Mouse (Mus musculus): ENCODE results near the gene Sipa1l2.
A peak's percentile ranks its signal among the peaks of the same experiment; 100 is the strongest.

Gene Sipa1l2

GRCm38 (mm10) chr8:125569533-125570365 lies at the start of gene Sipa1l2:
Sipa1l2 (minus strand) TSS chr8:125569808.
- peak; percentile 96 to 98 for DNase-seq

- peak; percentile 56 to 70 for DNase-seq
These were observed 49.1 kb upstream of the Sipa1l2 start for GRCm38 (mm10) chr8:125618543-125619335.

- DNase-seq = no peak
These were observed 47.3 kb upstream of the Sipa1l2 start for GRCm38 (mm10) chr8:125616935-125617334.

- no peak for DNase-seq
These were observed 46.4 kb upstream of the Sipa1l2 start for GRCm38 (mm10) chr8:125616039-125616438.

DNA sequence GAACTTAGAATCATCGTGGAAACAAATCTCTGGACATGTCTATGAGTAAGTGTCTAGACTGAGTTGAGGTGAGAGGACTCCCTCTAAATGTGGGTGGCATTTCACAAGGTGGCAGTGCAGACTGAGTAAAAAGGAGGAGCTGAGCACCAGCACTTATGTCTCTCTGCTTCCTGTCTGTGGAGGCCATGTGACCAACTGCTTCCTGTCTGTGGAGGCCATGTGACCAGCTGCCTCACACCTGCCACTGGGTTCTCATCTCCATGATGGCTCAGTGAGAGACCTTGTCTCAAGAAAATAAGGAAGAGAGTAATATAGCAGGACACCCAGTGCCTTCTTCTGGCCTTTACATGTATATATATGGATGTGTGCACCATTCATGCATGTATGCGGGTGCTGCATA lies 43.9 kb upstream of the Sipa1l2 start:
- no peak for DNase-seq

DNA sequence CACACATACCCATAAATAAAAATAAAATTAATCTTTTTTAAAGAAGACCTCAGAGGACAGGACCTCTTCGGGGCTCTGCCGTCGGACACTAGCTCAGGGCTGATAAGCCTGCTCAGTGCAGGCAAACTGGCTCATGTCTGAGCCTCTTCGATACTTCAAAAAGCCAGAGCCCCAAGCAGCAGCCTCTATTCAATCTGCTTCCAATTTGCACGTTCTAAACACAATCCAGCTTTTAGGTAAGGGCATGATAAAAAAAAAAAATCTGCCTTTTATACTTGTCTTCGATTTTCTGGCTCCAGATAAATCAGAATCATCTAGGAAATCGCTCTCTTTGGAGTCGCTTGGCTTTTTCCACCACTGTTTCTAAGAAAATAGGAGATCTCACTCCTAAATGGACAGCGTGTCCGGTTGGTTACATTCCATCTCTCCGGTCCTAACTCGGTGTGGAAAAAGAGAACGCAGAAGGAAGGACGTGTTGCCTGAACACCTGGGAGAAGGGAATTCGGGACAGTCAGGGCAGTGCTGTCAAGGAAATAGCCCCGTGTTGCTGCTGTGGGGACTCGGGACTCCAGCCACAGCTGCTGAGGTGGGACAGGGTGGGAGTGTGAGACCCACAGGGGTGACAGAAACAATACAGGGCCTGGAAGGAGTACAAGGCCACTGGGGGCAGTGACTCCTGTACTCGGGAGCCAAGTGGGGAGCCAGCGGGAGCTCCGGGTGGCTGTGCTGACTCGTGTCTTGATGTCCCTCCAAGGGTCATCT lies 42.4 kb upstream of the Sipa1l2 start:
- no peak for DNase-seq

DNA sequence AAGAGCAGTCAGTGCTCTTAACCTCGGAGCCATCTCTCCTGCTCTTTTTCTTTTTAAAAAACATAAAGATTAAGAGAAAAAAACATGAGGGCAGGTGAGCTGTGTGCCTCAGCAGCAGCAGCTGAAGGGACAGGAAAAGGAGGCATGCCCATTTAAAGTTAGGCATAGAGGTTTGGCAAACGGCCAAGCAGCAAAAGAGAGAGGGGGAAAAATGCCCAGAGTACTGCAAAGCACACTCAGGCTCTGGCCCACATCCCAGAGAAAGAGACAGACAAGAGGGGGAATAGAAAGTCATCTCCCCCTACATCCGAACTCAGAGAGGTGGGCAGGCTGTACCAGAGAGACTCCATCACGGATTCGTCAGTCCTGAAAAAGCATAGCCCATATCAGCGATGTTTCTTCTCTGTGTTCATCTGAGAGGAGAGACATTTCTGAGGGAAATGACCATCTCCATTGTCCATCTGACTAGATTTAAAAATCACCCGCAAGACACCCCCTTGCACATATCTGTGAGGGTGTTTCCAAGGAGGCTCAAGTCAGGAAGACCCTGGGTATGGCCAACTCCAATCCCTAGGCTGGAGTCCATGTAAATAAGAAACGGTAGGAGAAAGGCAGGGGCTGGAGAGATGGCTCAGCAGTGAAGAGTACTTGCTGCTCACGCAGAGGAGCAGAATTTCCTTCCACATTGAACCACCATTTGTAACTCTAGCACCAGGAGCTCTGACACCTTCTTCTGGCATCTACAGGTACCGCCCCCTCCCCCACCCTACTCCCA lies 41.6 kb upstream of the Sipa1l2 start:
- no peak for DNase-seq

- peak in 1 of 2 experiments; percentile 29 for DNase-seq
These were observed 40.1 kb upstream of the Sipa1l2 start for GRCm38 (mm10) chr8:125609737-125610136.

DNA sequence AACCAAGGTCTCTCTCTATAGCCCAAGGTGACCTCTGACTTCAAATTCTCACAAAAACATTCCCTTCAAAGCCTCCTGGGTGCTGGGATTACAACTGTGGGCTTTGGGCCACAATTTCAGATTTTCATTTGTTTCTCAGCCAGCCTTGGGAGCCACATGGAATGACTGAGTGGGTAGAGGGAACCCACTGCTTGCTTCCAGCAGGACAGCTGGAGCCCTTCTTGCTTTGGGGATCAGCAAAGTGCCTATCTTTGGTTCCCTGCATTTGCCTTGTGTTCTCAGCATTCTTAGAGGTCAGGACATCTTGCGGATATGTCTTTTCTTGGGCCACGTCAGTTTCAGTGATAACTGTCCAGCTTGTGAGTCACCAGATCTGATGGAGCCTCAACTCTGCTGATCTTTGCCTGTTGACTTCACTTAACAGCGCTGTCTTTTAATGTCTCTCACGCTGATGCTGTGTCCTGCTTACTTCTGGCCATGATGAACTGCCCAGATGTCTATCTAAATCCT lies 38.2 kb upstream of the Sipa1l2 start:
- no peak for DNase-seq

GRCm38 (mm10) chr8:125606937-125607336 lies 37.3 kb upstream of the Sipa1l2 start:
- DNase-seq = no peak

GRCm38 (mm10) chr8:125604817-125605512 lies 35.4 kb upstream of the Sipa1l2 start:
- no peak for DNase-seq

- no peak for DNase-seq
These were observed 34.7 kb upstream of the Sipa1l2 start for GRCm38 (mm10) chr8:125604213-125604816.

- no peak for DNase-seq
These were observed 33.8 kb upstream of the Sipa1l2 start for GRCm38 (mm10) chr8:125603312-125603840.

- no peak for DNase-seq
These were observed 30.6 kb upstream of the Sipa1l2 start for GRCm38 (mm10) chr8:125600033-125600686.

GRCm38 (mm10) chr8:125595571-125596508 lies 26.2 kb upstream of the Sipa1l2 start:
- peak; percentile 24 to 48 for DNase-seq

DNA sequence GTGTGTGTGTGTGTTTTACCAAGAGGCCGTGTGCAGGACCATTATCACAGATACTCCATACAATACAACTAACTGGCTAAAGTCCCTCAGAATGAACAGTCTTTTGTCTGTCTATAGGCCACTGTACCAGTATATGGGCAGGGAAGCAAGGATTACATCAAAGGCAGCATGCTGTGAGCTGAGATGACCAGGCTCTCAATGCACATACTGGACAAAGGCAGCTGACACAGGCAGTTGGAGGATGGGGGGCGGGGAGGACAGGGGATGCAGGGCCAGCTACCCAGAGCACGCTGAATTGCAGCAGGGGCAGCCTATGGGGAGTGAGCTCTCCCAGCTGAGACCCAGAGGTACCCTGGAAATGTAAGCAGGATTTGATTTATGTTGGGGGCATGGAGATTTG lies 20.8 kb upstream of the Sipa1l2 start:
- no peak for DNase-seq

DNA sequence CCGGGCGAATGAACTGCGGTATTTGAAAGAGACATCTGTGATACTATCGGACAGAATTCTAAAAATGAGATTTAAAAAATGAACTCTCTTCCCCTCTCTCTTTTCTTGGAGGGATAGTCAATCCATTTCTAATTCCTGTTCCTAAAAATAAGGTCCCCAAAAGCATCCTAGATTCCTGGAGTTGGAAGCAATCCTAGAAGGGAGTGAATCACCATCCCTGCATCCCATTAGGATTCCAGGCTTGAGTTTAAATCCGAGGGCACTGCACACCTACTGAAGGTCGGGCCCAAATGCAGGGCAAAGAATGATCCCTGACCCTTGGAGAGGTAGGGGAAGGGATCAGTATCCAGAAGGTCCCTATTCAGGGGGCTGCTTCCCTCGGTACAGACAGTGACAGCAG lies 17.0 kb upstream of the Sipa1l2 start:
- DNase-seq = no peak

DNA sequence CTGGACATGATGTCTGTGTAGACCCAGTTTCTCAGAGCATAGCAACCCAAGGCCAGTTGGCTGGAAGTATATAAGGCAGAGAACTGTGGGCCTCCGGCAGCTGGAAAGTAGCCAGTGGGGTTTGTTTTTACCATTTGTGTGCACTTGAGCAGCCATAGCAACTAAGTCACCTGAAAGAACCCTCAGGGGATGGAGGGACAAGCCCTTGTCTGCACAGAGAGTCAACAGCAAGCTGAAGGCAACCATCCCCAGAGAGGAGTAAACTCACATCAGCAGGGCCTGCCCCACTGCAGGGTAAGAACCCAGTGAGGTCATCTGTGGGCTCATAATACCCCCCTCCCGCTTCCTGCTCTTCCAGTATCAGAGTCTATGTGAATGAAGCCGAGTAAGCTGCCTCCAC lies 14.7 kb upstream of the Sipa1l2 start:
- DNase-seq = peak; percentile 36 to 59

DNA sequence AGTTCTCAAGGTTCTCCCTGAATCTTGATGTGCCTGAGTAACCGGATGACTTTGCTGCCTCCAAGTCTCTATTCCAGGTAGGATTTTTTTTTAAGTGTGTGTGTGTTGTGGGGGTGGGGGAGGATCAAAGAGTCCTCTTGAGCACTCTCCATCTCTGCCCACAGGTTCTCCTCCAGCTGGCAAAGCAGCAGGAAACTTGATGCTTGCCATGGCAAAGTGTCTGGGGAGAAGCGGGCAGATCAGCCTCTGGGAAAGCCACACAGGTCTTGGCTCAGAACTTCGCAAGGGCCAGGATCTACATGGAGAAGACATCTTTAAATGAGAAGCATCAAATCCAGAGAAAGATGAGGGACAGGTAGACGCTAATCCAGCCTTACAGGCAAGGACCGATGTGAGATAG lies 10.8 kb upstream of the Sipa1l2 start:
- no peak for DNase-seq
